Mouse (Mus musculus) myocyte (in vitro differentiated cells): ENCODE results near the gene 5730596B20Rik. TPM values are rescaled to one million over a fixed set of nuclear protein-coding genes. Genes with fewer than 3 reads are reported as not detected.

ENCODE experiments used
- H3K27me3 ChIP-seq: one replicate; pipeline ENCODE4 v1.6.1; 2011; ENCODE audit not compliant: control insufficient read depth, insufficient read depth, insufficient read length
- H3K36me3 ChIP-seq: one replicate; pipeline ENCODE4 v1.6.1; 2011; ENCODE audit not compliant: control insufficient read depth, insufficient read depth
- H3K4me2 ChIP-seq: one replicate; pipeline ENCODE4 v1.6.1; 2011; ENCODE audit warnings: low read depth, control low read depth
- H3K4me3 ChIP-seq: one replicate; pipeline ENCODE4 v1.5.1; 2011; ENCODE audit warnings: mild to moderate bottlenecking, control low read depth, moderate library complexity
- H3K79me2 ChIP-seq: one replicate; pipeline ENCODE4 v1.6.1; 2011; ENCODE audit not compliant: control insufficient read depth, insufficient read depth
- H3ac ChIP-seq: one replicate; pipeline ENCODE4 v1.6.1; 2011; ENCODE audit not compliant: control insufficient read depth, insufficient read length
- CEBPB ChIP-seq: IDR thresholded peaks from 2 replicates; pipeline ENCODE4 v1.6.1; 2011; ENCODE audit warnings: mild to moderate bottlenecking, moderate library complexity; ENCODE audit not compliant: poor library complexity, insufficient read depth, severe bottlenecking
- E2F4 ChIP-seq: IDR thresholded peaks from one replicate; pipeline ENCODE4 v1.6.1; 2011; ENCODE audit warnings: mild to moderate bottlenecking, control low read depth, moderate library complexity; ENCODE audit not compliant: insufficient read depth
- MAX ChIP-seq: IDR thresholded peaks from one replicate; pipeline ENCODE4 v1.6.1; 2011; ENCODE audit warnings: low read depth, mild to moderate bottlenecking, control low read depth
- MYOD1 ChIP-seq, 3 experiments: IDR thresholded peaks; one replicate each; pipeline ENCODE4 v1.6.1; 2011; ENCODE audit warnings: control low read depth in 2 of 3, low read depth in 2 of 3, mild to moderate bottlenecking in 2 of 3, moderate library complexity in 1 of 3; ENCODE audit not compliant: insufficient read length in 2 of 3, control insufficient read depth in 1 of 3
- MYOG ChIP-seq, 3 experiments: IDR thresholded peaks; one replicate each; pipeline ENCODE4 v1.6.1; 2011; ENCODE audit warnings: control low read depth in 2 of 3, low read depth in 2 of 3, mild to moderate bottlenecking in 2 of 3; ENCODE audit not compliant: insufficient read length in 2 of 3, control insufficient read depth in 1 of 3, insufficient read depth in 1 of 3
- POLR2A ChIP-seq: IDR thresholded peaks from one replicate; pipeline ENCODE4 v1.6.1; 2011; ENCODE audit warnings: low read depth, mild to moderate bottlenecking, control low read depth, moderate library complexity; ENCODE audit not compliant: insufficient read length
- POLR2AphosphoS2 ChIP-seq: IDR thresholded peaks from one replicate; pipeline ENCODE4 v1.6.1; 2011; ENCODE audit warnings: low read depth, control low read depth; ENCODE audit not compliant: insufficient read length
- REST ChIP-seq: IDR thresholded peaks from one replicate; pipeline ENCODE4 v1.6.1; 2011; ENCODE audit warnings: mild to moderate bottlenecking, control low read depth, moderate library complexity; ENCODE audit not compliant: insufficient read depth, insufficient read length
- SRF ChIP-seq: IDR thresholded peaks from one replicate; pipeline ENCODE4 v1.6.1; 2011; ENCODE audit warnings: low read depth; ENCODE audit not compliant: control insufficient read depth, insufficient read length
- TCF12 ChIP-seq: IDR thresholded peaks from one replicate; pipeline ENCODE4 v1.6.1; 2011; ENCODE audit warnings: mild to moderate bottlenecking, control low read depth; ENCODE audit not compliant: poor library complexity, insufficient read depth, severe bottlenecking
- TCF3 ChIP-seq: IDR thresholded peaks from one replicate; pipeline ENCODE4 v1.6.1; 2011; ENCODE audit warnings: low read depth, control low read depth; ENCODE audit not compliant: insufficient read length
- USF1 ChIP-seq: IDR thresholded peaks from one replicate; pipeline ENCODE4 v1.6.1; 2011; ENCODE audit warnings: low read depth, mild to moderate bottlenecking, control low read depth, moderate library complexity
- polyA plus RNA-seq: library from polyadenylated mRNA; unstranded; fragments of >200 nt; fragmentation: generic; extraction: Trizol; gene quantifications from one replicate; pipeline ENCODE4 v1.2.1, GENCODE M21; 2012; ENCODE audit warnings: missing spikeins

The 5730596B20Rik gene
- polyA plus RNA-seq, 1 experiment, result 0.11 TPM

DNA sequence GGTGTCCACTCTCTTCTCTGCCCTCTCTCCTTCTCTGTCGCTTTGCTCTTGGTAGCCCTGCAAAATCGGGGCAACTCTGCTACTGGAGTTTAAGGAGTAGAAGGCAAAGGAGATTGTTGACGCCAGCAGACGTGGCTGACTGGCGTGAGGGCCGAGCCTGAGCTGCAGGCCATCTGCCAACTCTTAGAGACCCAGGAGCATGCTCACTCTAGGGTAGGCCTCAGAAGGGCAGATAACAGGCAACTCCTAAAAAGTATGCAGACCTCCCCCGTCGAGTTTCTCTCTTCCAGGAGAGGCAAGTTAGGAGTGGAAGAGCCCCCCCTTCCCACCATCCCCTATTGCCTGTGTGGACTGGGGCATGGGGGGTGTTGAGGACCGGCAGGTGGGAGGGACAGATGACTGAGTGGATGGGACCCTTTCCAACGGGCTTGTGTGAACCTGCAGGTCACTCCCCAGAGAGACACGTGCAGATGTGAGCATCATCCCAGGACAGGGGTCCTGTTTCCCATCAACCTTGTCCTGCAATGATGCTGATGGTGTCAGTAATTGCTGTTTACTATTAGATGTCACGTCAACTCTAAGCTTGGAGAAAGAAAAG, 18.0 kb upstream of the 5730596B20Rik start:
- peak overlapping the region; percentile 98 for H3K4me2 ChIP-seq
- no peaks in the 10 kb centered on the region for H3K27me3 ChIP-seq
- peak overlapping the region; percentile 56 for H3ac ChIP-seq
- peaks cover 10% of the 10 kb centered on the region for H3K36me3 ChIP-seq
- peaks cover 16% of the 10 kb centered on the region for H3K79me2 ChIP-seq
- peak overlapping the region; percentile 86 for H3K4me3 ChIP-seq
- TF ChIP-seq E2F4 (no peak), CEBPB (no peak), USF1 (no peak), POLR2A (peak; percentile 14), MYOD1 (IDR thresholded peaks at IDR 0.05; ENCODE audit: control insufficient read depth in 1 of 3, insufficient read length in 2 of 3, low read depth in 2 of 3) (no peak), TCF3 (no peak), MYOG (IDR thresholded peaks at IDR 0.05; ENCODE audit: control insufficient read depth in 1 of 3, insufficient read depth in 1 of 3, insufficient read length in 2 of 3, low read depth in 2 of 3) (no peak), TCF12 (no peak)

DNA sequence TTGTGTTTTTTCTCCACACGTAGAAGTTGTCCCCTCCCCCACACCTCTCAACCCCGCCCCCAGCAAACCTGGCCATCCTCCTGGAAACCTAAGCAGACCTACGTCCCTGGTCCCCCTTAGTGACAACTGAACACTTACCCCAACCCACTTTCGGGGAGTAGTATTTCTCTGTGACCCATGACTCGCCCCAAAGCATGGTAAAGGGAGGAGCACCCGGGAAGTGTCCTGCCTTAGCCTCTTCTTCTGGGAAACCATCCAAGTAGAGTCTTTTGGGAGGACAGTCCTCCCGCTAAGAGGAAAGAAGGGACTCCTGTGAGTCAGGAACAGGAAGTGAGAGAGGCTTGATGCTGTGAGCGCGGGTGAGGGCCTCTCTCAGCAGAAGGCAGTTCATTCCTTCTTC, 17.3 kb upstream of the 5730596B20Rik start:
- Histone ChIP-seq H3ac (peak overlapping the region; percentile 56), H3K4me2 (peak overlapping the region; percentile 98), H3K79me2 (peaks cover 16% of the 10 kb centered on the region), H3K36me3 (peaks cover 10% of the 10 kb centered on the region), H3K27me3 (no peaks in the 10 kb centered on the region), H3K4me3 (peak overlapping the region; percentile 86)
- no peak for TF ChIP-seq REST
- no peak for TF ChIP-seq MAX

DNA sequence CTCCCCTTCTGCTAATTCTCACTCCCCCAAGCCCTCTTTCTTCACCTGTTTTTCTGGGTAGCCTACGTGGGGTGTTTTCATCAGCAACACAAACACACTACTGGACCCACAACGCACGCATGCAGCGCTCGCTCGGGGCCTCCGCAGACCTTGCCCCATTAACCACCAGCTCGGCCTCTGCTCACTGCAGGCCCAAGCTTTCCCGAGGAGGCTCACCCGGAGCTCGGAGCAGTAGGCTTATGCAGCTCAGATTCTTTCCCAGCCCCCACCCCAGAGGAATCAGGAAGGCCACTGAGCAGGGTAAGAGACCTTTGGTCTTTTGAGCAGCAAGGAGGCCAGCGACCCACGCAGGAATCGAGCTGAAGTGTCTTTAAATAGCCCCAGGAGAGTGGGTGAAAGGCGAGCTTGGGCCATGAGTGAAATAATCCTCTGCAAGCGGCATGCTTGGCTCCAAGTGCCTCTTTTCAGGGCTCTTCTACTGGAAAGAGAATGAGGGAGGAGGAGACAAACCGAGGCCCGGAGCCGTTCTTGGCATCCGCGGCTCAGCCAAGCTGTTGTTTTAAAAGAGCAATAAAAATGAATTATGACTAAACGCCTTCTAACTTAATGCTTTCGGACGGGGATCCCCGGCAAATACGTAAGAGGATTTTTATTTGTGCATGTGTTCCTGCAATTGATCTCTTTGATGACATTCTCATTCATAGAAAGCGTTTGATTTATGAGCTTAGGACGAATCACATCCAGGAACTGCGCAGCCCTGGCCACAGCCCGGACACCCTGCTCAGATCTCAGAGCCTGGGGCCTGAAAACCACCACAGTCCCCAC, 16.6 kb upstream of the 5730596B20Rik start:
- TF ChIP-seq SRF (no peak), POLR2AphosphoS2 (no peak), TCF3 (no peak), CEBPB (0 out of 2 replicates have a peak, but pooled peaks have one; percentile 3), TCF12 (no peak), MAX (no peak), E2F4 (no peak), MYOD1 (IDR thresholded peaks at IDR 0.05; ENCODE audit: control insufficient read depth in 1 of 3, insufficient read length in 2 of 3, low read depth in 2 of 3) (no peak), POLR2A (no peak)

DNA sequence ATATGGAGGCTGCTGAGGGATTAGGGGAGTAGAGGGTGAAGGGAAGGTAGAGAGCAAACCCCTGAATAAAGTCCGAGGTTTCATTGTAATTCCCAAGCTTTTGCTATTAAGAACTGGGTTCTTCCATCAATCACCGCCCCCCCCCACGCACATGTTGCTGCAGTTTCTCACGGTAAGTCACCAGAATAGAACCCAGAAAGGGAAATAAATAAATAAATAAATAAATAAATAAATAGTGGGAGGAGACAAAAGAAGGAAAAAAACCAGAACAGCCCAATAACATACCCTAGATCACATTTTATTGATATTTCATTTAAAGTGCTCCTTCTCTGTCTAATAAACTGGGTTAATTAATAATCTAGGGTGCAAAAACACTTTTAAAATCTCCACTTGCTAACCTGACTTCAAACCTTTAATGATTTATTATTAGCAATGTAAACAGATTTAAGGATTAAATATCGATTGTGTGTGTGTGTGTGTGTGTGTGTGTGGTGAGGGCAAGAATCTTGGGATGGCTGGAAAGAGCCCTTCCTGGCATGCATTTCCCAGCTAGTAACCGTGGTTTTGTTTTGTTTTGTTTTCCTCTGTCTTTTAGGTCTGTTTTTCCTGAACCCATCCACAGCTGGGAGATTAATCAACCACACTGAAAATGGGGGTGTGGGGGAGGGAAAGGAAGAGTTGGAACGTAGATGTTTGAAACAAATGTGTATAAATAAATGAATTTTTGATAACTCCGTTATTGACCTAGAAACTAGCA, 15.8 kb upstream of the 5730596B20Rik start:
- Histone ChIP-seq H3K27me3 (no peaks in the 10 kb centered on the region), H3K4me2 (peak overlapping the region; percentile 98), H3K36me3 (peaks cover 10% of the 10 kb centered on the region), H3ac (no peak overlapping the region), H3K79me2 (peaks cover 16% of the 10 kb centered on the region), H3K4me3 (peak overlapping the region; percentile 86)
- TF ChIP-seq USF1, result no peak
- no peak for TF ChIP-seq REST
- TF ChIP-seq MAX, result no peak
- no peak for TF ChIP-seq TCF3
- no peak for TF ChIP-seq E2F4
- no peak for TF ChIP-seq MYOG (IDR thresholded peaks at IDR 0.05; ENCODE audit: control insufficient read depth in 1 of 3, insufficient read depth in 1 of 3, insufficient read length in 2 of 3, low read depth in 2 of 3)

More for the DNA sequence above, 16.6 kb upstream of the 5730596B20Rik start:
- Histone ChIP-seq H3K4me2 (peak overlapping the region; percentile 98), H3K79me2 (peaks cover 16% of the 10 kb centered on the region), H3K4me3 (peak overlapping the region; percentile 86), H3ac (peak overlapping the region; percentile 56), H3K36me3 (peaks cover 10% of the 10 kb centered on the region), H3K27me3 (no peaks in the 10 kb centered on the region)

DNA sequence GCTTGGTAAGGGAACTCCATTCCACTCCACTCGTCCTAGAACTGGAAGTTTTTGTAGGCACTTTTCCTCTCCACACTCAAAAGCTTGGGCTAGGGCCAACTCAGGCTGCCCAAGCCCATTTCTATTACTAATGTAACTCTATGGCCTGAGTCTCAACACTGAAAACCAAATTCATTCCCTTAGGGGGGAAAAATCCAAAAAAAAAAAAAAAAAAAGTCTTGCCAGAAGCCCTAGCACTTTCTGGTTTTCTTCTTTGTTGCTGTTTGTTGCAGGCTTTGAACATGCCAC, 15.3 kb upstream of the 5730596B20Rik start:
- peaks cover 10% of the 10 kb centered on the region for H3K36me3 ChIP-seq
- H3ac ChIP-seq, result no peak overlapping the region
- no peak for TF ChIP-seq E2F4
- H3K27me3 ChIP-seq, result no peaks in the 10 kb centered on the region
- peaks cover 16% of the 10 kb centered on the region for H3K79me2 ChIP-seq
- H3K4me3 ChIP-seq, result no peak overlapping the region
- no peak overlapping the region for H3K4me2 ChIP-seq
